Mouse (Mus musculus) liver, embryonic 13.5 days (tissue): ENCODE results near the gene Fhod1. TPM values are rescaled to one million over a fixed set of nuclear protein-coding genes. Genes with fewer than 3 reads are reported as not detected.
A peak's percentile ranks its signal among the peaks of the same experiment; 100 is the strongest.

ENCODE experiments used
- ATAC-seq: fragments of 200-750 bp; cut with Nextera tagmentation; 2 replicates; pipeline ENCODE4 v1.8.0; 2017; ENCODE audit warnings: low read depth, mild to moderate bottlenecking, moderate number of reproducible peaks, moderate library complexity
- DNase-seq: peaks from one replicate; pipeline ENCODE4 v3.0.0; 2022
- H3K27ac ChIP-seq: fragments of 300-500 bp; sonication (generic); 2 replicates; pipeline ENCODE4 v1.5.1; 2015; ENCODE audit warnings: moderate library complexity, mild to moderate bottlenecking, inconsistent platforms
- H3K27me3 ChIP-seq: fragments of 300-500 bp; sonication (generic); 2 replicates; pipeline ENCODE4 v1.6.1; 2015; ENCODE audit warnings: mild to moderate bottlenecking, inconsistent platforms
- H3K36me3 ChIP-seq: fragments of 300-500 bp; sonication (generic); 2 replicates; pipeline ENCODE4 v1.6.1; 2015; ENCODE audit warnings: mild to moderate bottlenecking, inconsistent platforms
- H3K4me1 ChIP-seq: fragments of 300-500 bp; sonication (generic); replicated peaks from 2 replicates; pipeline ENCODE4 v1.6.1; 2015; ENCODE audit warnings: inconsistent platforms
- H3K4me2 ChIP-seq: fragments of 300-500 bp; sonication (generic); 2 replicates; pipeline ENCODE4 v1.6.1; 2015; ENCODE audit warnings: inconsistent platforms, mild to moderate bottlenecking, moderate library complexity
- H3K4me3 ChIP-seq: fragments of 300-500 bp; sonication (generic); replicated peaks from 2 replicates; pipeline ENCODE4 v1.5.1; 2015; ENCODE audit warnings: mild to moderate bottlenecking, inconsistent platforms
- H3K9ac ChIP-seq: fragments of 300-500 bp; sonication (generic); 2 replicates; pipeline ENCODE4 v1.6.1; 2015; ENCODE audit warnings: mild to moderate bottlenecking, inconsistent platforms
- H3K9me3 ChIP-seq: fragments of 300-500 bp; sonication (generic); replicated peaks from 2 replicates; pipeline ENCODE4 v1.6.1; 2016; ENCODE audit warnings: inconsistent platforms
- WGBS: fragments of 180-500 bp; shearing (Covaris S2); methylation state at CpG from one replicate; pipeline ENCODE4 v1.1.7; 2015; ENCODE audit not compliant: insufficient replicate concordance; 5-methylcytosine and 5-hydroxymethylcytosine counted together
- polyA plus RNA-seq: library from polyadenylated mRNA; unstranded; fragments of >200 nt; fragmentation: Nextera tagmentation; extraction: Ambion mirVana; gene quantifications from 2 replicates; pipeline ENCODE4 v1.2.1, GENCODE M21; 2015

Gene Fhod1
- polyA plus RNA-seq, 1 experiment from 2014 or later = 0.71 TPM

GRCm38 (mm10) chr8:105304325-105305210 lies 43.2 kb downstream of the Fhod1 start:
- Histone ChIP-seq H3K27me3 (no peaks in the 10 kb centered on the region), H3K4me2 (peak overlapping the region; percentile 62), H3K9me3 (no peaks in the 10 kb centered on the region), H3K9ac (peak overlapping the region; percentile 41), H3K4me3 (0 out of 2 replicates have a peak overlapping the region, but pooled peaks have one; percentile 20), H3K27ac (peak overlapping the region; percentile 97), H3K36me3 (peaks cover 97% of the 10 kb centered on the region), H3K4me1 (peaks cover 72% of the 10 kb centered on the region)
- DNase-seq (no peak), ATAC-seq (peak; percentile 3; the same call in 1 of the 2 replicates)
- 70% methylated on average over 9 of the region's 9 CpGs for WGBS

GRCm38 (mm10) chr8:105303874-105304273 lies 43.9 kb downstream of the Fhod1 start:
- WGBS = 88% methylated on average over 9 of the region's 9 CpGs
- H3K4me3 ChIP-seq = peak overlapping the region; percentile 20; the same call in 1 of the 2 replicates
- H3K4me2 ChIP-seq = peak overlapping the region; percentile 95
- no peaks in the 10 kb centered on the region for H3K27me3 ChIP-seq
- no peak for ATAC-seq
- no peaks in the 10 kb centered on the region for H3K9me3 ChIP-seq
- peaks cover 77% of the 10 kb centered on the region for H3K4me1 ChIP-seq
- peaks cover 95% of the 10 kb centered on the region for H3K36me3 ChIP-seq
- peak overlapping the region; percentile 97 for H3K27ac ChIP-seq
- peak overlapping the region; percentile 23; the same call in 1 of the 2 replicates for H3K9ac ChIP-seq
- no peak for DNase-seq

- no peaks in the 10 kb centered on the region for H3K27me3 ChIP-seq
- no peaks in the 10 kb centered on the region for H3K9me3 ChIP-seq
- no peak overlapping the region for H3K9ac ChIP-seq
- H3K4me2 ChIP-seq = peak overlapping the region; percentile 95
- ATAC-seq (no peak), DNase-seq (no peak)
- peaks cover 82% of the 10 kb centered on the region for H3K4me1 ChIP-seq
- H3K36me3 ChIP-seq = peaks cover 95% of the 10 kb centered on the region
- 64% methylated on average over 8 of the region's 8 CpGs for WGBS
- H3K4me3 ChIP-seq = no peak overlapping the region
- peak overlapping the region; percentile 97 for H3K27ac ChIP-seq
Measured at GRCm38 (mm10) chr8:105303396-105303795, 44.4 kb downstream of the Fhod1 start.

GRCm38 (mm10) chr8:105299962-105300361 lies 47.8 kb downstream of the Fhod1 start:
- DNase-seq (peak; percentile 90), ATAC-seq (peak; percentile 94)
- Histone ChIP-seq H3K4me3 (peak overlapping the region; percentile 99), H3K9me3 (no peaks in the 10 kb centered on the region), H3K36me3 (peaks cover 64% of the 10 kb centered on the region), H3K4me1 (peaks cover 85% of the 10 kb centered on the region), H3K4me2 (peak overlapping the region; percentile 95), H3K27me3 (no peaks in the 10 kb centered on the region; the same call in 1 of the 2 replicates), H3K27ac (peak overlapping the region; percentile 97), H3K9ac (peak overlapping the region; percentile 99)
- WGBS = 24% methylated on average over 8 of the region's 8 CpGs

- DNase-seq (no peak), ATAC-seq (peak; percentile 15; the same call in 1 of the 2 replicates)
- H3K9me3 ChIP-seq = no peaks in the 10 kb centered on the region
- no peaks in the 10 kb centered on the region; the same call in 1 of the 2 replicates for H3K27me3 ChIP-seq
- WGBS = 26% methylated on average over 18 of the region's 18 CpGs
- H3K4me3 ChIP-seq = peak overlapping the region; percentile 99
- H3K4me1 ChIP-seq = peaks cover 71% of the 10 kb centered on the region
- H3K9ac ChIP-seq = peak overlapping the region; percentile 99
- peaks cover 50% of the 10 kb centered on the region for H3K36me3 ChIP-seq
- H3K27ac ChIP-seq = peak overlapping the region; percentile 97
- peak overlapping the region; percentile 95 for H3K4me2 ChIP-seq
Measured at GRCm38 (mm10) chr8:105298351-105299252, 49.2 kb downstream of the Fhod1 start.

GRCm38 (mm10) chr8:105297511-105298192 lies 50.1 kb downstream of the Fhod1 start, which contains the start of gene E2f4:
Gene E2f4, plus strand, starts transcription at chr8:105297663.
- under 1% methylated on average over 58 of the region's 58 CpGs for WGBS
- Histone ChIP-seq H3K4me1 (peaks cover 62% of the 10 kb centered on the region), H3K27ac (peak within 1 kb of the TSS; percentile 97), H3K4me3 (peak within 1 kb of the TSS; percentile 99), H3K9me3 (no peaks in the 10 kb centered on the region), H3K9ac (peak within 1 kb of the TSS; percentile 99), H3K36me3 (peaks cover 41% of the 10 kb centered on the region), H3K4me2 (peak within 1 kb of the TSS; percentile 95), H3K27me3 (peaks cover 2% of the 10 kb centered on the region; the same call in 1 of the 2 replicates)
- ATAC-seq = peak; percentile 70
- peak; percentile 86 for DNase-seq

- DNase-seq (no peak), ATAC-seq (no peak)
- Histone ChIP-seq H3K9me3 (no peaks in the 10 kb centered on the region), H3K27ac (peak within 1 kb of the TSS; percentile 97), H3K36me3 (peaks cover 25% of the 10 kb centered on the region), H3K4me3 (peak within 1 kb of the TSS; percentile 99), H3K9ac (peak within 1 kb of the TSS; percentile 99), H3K4me1 (peaks cover 45% of the 10 kb centered on the region), H3K4me2 (peak within 1 kb of the TSS; percentile 95), H3K27me3 (peaks cover 2% of the 10 kb centered on the region; the same call in 1 of the 2 replicates)
- 32% methylated on average over 11 of the region's 11 CpGs for WGBS
Measured at GRCm38 (mm10) chr8:105295895-105296573, 51.7 kb downstream of the Fhod1 start, which contains the start of gene Exoc3l. Gene Exoc3l, minus strand, starts transcription at chr8:105296101.

- Histone ChIP-seq H3K27me3 (peaks cover 9% of the 10 kb centered on the region), H3K4me3 (peak overlapping the region; percentile 33; the same call in 1 of the 2 replicates), H3K4me1 (peaks cover 44% of the 10 kb centered on the region), H3K9me3 (no peaks in the 10 kb centered on the region), H3K9ac (no peak overlapping the region), H3K4me2 (peak overlapping the region; percentile 95), H3K36me3 (peaks cover 17% of the 10 kb centered on the region), H3K27ac (0 out of 2 replicates have a peak overlapping the region, but pooled peaks have one; percentile 97)
- WGBS = 55% methylated on average over 11 of the region's 11 CpGs
- DNase-seq (no peak), ATAC-seq (no peak)
Measured at GRCm38 (mm10) chr8:105295256-105295655, 52.5 kb downstream of the Fhod1 start.

- Histone ChIP-seq H3K36me3 (peaks cover 12% of the 10 kb centered on the region), H3K4me1 (peaks cover 44% of the 10 kb centered on the region), H3K9me3 (no peaks in the 10 kb centered on the region), H3K9ac (no peak overlapping the region), H3K4me2 (peak overlapping the region; percentile 95), H3K4me3 (peak overlapping the region; percentile 33; the same call in 1 of the 2 replicates), H3K27me3 (peaks cover 14% of the 10 kb centered on the region), H3K27ac (no peak overlapping the region)
- no peak for DNase-seq
- no peak for ATAC-seq
- 71% methylated on average over 9 of the region's 9 CpGs for WGBS
Measured at GRCm38 (mm10) chr8:105294776-105295175, 53.0 kb downstream of the Fhod1 start.

- H3K4me3 ChIP-seq = no peak overlapping the region
- no peak for DNase-seq
- 78% methylated on average over 19 of the region's 19 CpGs for whole genome bisulfite sequencing
- ATAC-seq = no peak
- no peak overlapping the region for H3K27ac ChIP-seq
- peaks cover under 1% of the 10 kb centered on the region for H3K36me3 ChIP-seq
- no peaks in the 10 kb centered on the region for H3K9me3 ChIP-seq
- peaks cover 20% of the 10 kb centered on the region for H3K27me3 ChIP-seq
- H3K4me1 ChIP-seq = peaks cover 46% of the 10 kb centered on the region
- H3K9ac ChIP-seq = no peak overlapping the region
- no peak overlapping the region for H3K4me2 ChIP-seq
Measured at GRCm38 (mm10) chr8:105293405-105293804, 54.3 kb downstream of the Fhod1 start.
